Mouse (Mus musculus) thymus, postnatal 0 days (tissue): ENCODE measurements at regions not wholly inside any gene's neighbourhood (a gene's known extent, or its start where the extent isn't known, plus 50 kb on each side); places are given as distances from the start of the nearest gene placed in this dataset.

Experiments
- DNase-seq: peaks from one replicate; pipeline ENCODE4 v3.0.0-alpha.2; 2015; ENCODE audit warnings: low spot score

DNA sequence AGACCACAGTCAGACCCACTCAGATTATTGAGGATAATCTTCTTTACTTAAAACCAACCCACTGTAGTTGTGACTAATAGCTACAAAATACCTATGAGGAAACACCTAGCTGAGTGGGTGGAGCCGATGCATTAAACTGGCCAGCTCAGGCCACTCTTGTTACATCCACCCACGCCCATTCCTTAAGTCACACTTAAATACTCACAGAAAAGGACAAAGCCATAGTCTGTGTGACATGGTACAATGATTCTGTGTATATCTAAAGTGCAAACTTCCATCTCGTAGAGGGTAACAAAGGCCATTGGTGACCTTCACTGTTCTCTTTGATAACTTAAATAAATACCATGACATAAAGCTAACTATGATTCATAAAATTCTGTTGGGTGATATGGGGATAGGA is 103.7 kb upstream of the Arhgap5 start:
- no peak for DNase-seq

DNA sequence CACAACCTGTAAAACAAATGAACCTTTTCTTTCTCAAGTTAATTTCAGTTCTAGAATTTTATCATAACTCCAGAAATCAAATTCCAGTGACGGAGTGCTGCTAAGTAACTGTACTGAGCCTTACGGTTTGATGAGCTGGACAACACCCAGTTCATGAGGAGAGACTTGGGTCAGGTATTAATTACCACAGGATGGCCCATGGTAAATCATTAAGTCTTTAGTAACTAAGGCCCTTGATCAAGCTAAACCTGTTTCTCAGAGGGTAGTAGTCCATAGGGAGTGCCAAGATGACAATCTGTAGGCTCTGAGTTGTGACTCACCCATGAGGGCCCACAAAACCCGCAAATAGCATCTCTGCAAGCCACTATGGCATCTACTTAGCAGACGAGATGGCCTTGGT is 101.1 kb upstream of the Arhgap5 start:
- no peak for DNase-seq

DNA sequence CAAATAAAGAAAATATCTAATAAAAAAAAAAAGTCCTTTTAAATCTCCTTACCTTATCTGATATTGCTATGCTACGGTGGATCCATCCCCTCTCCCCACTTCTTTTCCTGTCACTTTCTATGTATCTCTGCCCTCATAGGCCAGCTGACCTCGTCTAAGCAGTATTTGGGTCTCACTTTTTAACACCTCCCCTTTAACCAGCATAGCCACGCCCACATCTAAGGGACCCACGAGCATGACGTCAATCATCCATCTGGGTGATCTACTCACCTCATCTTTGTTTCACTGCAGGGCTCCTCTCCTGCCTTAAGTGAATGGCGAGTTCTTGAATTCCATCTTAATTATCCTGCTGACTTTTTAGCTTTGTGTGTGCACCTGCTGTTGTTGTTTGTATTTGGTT is 97.4 kb upstream of the Arhgap5 start:
- DNase-seq: no peak

DNA sequence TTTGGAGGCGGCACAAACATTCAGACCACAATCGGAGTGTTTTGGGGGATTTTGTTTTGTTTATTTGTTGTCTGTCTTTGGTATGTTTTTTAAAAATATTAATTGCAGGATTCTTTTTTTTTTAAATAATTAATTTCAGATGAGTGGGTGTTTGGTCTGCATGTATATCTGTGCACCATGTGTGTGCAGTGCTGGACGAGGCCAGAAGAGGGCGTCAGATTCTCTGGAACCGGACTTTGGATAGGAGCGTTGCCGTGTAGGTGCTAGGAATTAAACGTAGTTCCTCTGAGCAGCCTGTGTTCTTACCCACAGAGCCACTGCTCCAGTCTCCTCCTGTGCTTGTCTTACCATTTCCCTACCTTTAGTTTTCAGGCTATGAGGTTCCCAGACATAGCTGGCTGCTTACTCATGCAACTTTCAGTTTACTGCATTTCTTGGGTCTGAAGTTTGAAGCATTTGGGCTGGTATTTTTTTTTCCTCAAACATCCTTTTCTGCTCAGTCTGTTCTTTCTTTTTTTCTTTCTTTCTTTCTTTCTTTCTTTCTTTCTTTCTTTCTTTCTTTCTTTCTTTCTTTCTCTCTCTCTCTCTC is 95.4 kb upstream of the Arhgap5 start:
- DNase-seq: no peak

DNA sequence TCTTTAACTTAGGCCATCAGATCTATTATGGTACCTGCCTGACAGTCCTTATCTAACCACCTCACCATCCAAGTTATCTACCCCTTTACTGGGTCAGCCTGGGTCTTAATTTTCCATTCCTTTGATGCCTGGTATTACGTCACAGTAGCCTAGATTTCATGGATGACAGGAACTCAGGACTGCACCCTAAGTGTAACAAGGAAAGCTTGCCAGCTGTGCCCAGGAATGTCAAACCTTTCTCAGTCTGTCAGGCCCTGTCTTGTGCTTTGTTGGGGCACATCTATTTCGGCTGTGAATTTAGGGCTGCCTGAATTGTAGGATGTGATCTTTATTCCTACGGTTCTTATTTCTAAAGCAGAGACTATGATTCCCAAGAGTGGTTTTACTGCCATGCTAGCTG is 94.6 kb upstream of the Arhgap5 start:
- DNase-seq: no peak

DNA sequence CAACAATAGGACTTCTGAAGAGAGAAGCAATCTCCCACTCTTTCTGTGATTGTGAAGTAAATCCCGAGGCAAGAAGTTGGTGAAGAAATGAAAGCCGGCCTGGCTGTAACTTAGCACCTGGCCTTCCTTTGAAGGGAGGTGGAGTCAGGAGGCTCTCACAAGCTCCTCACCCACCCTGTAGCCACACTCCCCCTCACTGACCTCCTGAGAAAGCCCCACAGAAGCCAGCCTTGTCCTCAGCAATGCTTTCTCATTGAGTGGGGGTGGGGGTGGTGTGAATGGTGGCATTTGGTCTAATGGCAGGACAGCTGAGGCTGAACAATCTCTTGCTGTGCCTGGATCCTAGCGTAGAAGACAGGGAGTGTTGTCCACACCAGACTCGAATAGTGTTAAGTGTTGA is 91.6 kb upstream of the Arhgap5 start:
- no peak for DNase-seq

DNA sequence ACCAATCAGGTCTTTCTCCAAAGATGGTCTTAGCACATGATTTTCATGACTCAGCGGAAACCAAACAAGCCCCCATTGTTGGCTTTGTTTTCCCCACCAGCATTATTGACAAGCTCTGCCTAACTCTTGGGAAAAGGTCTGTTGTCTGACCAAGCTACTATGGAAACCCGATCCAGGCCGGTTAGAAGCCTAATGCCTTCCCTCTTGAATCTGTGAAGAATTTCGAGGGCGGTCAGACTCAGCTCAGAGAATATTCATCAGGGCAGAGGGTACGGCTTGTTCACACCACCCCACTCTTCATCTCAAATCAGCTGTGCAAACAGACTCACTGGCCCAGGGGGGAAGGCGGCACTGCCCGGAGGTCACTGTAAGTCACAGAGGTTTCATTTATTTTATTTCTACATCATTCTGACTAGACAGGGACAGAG is 90.7 kb upstream of the Arhgap5 start:
- no peak for DNase-seq

DNA sequence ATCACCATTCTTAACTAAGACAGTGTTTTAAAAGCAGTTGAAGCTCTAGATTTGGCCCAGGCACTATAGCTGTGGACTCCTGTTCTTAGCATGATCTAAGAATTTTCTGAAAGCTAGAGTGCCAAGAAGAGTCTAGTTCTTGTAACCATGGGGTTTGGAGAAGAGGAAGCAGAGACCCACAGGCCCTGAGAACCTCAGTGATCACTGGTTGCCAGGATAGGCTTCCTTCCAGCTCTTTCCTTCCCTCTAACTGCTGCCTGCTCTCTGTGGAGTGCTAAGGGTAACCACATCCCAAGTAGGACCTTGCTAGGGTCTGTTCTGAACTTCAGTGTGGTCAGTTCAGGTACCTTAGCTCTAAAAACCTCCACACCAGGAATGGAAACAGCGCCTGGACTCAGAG is 81.0 kb upstream of the Arhgap5 start:
- no peak for DNase-seq

DNA sequence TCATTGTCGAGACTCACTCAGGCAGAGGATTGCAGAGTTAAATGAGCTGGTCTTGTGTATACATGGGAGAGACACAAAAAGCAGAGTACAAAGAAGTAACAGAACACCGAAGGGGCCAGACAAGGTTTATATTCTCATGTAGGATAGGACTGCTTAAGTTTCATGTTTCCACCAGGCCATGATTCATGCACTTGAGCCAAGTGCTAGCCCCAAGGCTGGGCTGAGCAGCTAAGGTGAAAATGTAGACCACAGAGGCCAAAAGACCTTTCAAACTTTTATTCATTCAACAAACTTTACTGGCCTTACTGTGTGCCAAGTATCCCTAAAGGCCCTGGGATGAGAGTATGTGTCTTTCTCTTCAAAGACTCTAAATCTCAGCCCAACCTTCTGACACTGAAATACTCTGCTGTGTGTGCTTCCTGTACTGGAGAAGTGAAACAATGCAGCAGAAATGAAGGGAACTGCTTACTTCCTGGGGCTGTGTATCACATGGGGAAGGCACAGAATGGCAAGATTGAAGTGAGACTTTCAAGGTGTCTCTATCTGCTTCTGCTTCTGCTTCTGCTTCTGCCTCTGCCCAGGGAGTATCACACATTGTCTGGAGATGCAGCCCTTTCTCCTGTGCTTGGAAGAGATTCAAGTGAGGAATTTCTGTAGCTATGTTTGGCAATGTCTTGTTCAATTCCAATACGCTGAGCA is 79.3 kb upstream of the Arhgap5 start:
- DNase-seq: no peak

DNA sequence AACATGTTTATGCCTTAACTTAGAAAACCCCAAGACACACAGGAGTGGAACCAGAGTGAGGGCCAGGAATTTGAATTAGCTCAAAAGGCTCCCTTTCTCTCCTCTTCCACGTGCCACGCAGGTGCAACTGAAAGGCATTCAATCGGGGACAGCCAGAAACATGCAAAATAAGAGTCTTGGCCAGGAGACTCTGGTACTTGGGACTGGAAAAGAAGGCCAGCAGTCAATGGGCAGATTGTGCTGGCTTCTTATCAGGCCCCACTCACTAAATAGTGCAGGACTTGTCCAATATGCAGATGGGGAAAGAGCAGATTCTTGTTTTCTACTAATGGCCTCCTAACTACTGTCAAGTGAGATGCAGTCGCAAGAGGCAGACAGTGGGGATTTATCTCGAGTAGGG is 73.8 kb upstream of the Arhgap5 start:
- DNase-seq: no peak

DNA sequence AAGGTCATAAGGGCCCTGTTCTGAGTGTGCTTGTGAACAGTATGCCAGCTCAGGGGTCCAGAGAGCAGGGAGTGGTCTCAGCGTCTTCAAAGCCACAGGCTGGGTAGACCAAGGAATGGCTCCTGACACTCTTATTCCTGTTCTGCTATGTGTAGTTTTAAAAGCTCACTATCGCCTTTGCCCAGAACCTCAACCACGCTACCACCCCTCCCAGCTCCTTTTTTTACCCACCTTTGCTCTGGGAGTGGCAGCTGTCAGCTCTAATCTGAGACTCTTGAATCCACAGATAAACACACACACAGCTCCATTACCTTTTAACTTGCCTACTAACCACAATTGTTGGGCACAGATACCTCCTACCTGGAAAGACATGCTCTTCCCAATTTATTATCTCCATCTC is 71.8 kb upstream of the Arhgap5 start:
- DNase-seq: no peak

DNA sequence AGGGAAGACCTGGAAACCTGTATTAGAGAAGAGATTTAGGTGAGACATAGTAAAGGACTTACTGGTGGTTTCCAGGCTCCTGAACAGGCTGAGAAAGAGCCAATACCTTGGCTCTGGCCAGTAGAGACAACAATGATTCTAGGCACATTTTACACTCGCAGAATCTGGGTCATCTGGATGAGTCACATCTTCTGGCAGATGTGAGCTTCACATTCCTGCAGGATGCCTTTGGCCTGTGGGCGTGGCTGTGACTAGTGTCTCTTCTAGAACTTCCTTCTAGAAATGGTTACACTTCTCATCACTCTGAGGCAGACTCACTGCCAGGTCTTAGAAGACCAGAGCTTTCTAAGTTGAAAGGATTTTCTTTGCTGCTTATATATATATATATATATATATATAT is 69.8 kb upstream of the Arhgap5 start:
- DNase-seq: no peak

DNA sequence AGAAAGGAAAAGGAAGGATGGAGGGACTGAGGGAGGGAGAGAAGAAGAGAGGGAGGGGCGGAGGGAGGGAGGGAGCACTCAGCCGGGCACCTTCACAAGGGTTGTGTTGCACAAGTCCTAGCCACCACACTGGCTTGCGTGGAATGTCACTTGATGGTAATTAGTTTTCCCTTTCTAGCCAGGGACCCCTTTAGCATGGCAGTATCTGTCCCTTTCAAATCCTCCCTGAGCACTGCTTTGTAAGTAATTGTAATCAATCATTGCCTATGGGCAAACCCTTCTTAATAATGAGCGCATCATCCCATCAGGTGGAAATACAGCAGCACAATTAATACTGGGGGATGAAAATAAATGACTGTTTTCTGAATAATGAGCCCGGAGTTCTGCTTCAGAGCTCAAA is 68.5 kb upstream of the Arhgap5 start:
- no peak for DNase-seq

DNA sequence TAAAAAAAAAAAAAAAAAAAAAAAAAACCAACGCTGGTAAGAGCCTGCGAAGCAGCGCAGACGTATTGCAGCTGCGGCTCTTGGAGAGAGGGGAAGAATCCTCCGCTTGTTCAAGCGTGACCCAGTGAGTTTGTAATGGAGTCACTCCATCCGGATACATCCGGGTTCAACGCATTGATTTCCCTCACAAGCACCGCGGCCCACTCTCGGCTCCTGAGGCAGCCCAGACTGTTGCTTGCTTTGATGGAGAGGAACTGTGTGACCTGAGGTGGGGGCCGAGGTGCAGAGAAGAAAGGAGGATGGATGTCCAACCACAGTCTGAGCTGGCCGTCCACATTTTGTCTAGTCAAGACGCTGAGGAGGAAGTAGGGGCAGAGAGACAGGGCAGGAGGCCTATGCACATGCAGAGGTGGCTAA is 68.0 kb upstream of the Arhgap5 start:
- DNase-seq: no peak

DNA sequence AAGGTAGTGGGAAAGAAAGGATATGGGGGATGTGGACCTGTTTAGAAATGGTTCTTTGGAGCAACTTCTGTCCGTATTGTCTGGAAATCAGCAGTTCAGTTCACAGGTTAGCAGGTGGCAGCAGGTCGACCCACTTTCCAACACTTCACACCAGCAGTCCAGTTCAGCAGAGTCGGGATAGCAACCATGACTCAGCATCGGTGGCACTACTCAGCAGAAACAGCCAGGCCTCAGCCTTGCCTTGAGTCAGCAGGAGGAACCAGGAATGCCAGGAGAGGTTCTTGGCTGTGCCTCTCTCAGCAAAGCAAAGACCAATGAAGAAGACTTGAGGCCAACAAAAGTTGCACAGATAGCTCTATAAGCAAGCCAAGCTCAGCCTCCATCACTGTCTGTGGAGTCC is 66.8 kb upstream of the Arhgap5 start:
- DNase-seq: no peak

DNA sequence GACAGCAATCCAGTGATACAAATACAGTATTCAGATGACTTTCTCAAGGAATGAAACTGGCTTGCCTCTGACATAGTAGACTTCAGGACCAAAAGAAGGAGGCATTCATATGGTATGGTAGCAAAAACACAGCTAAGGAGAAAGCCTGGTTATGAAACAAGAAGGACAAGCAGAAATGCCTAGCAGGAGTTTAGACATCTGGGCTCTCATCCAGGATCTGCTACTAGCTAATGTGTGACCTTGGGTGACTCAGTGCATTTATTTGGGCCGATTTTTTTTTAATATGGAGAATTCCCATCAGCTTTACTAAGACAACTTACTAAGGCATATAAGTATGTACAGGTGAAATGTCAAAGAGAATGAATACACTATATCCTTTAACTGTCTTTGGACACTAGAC is 64.5 kb upstream of the Arhgap5 start:
- DNase-seq: no peak

DNA sequence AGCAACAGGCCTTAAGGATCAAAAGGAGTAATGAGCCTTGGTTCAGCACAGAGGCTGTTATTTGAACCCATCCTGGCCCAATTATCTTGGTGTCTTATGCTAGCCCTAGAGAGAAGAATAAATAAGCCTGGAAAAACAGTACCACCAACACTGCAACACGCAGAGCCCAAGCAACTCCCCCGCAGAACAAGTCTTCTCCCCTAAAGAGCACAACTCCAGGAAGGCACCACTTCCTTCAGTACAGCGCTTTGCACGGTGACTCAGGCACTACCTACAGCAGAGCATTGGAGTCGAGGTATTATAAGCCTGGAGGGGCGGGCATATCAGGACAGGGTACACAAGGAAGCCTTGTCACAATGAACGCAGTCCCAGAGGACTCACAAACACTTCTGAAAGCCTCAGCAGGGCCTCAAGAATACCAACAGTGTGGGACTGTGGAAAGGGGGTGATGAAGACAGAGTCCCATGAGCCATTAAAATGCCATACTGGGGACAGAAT is 62.9 kb upstream of the Arhgap5 start:
- no peak for DNase-seq

DNA sequence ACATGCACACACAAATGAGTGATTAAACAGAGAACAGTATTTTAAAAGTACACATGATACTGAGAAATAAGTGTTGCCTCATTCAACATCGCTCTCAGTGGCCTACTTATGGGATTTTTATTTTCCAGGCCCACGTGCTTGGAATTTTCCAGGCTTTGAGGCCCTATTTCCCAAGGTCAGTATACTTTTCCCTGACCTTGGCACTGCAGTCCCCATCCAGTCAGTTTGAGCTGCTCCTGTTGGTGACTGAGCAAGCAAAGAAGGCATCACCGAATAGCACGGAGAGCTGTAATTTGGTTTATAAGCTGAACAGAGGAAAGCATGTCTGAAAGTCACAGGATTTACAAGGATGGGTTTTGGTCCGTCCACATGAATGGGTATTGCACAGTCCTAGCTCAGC is 61.4 kb upstream of the Arhgap5 start:
- no peak for DNase-seq

DNA sequence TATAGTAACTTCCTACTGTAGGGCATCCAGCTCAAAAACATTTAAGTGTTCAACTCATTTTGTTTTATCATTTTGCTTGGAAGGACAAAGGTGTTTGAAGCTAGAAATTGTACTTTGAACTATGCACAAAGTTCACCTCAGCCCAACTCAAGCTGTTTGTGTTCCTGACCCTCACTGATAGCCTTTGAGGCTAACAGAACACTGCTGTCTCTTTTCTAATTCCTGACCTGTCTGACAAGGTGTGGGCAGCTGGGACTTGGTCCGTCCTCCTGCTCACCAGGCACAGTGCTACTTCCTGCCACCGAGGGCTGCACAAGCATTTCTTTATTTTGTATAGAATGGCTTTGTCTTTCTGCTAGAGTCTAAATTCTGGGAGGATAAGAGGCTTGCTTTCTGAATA is 58.0 kb upstream of the Arhgap5 start:
- DNase-seq: no peak

DNA sequence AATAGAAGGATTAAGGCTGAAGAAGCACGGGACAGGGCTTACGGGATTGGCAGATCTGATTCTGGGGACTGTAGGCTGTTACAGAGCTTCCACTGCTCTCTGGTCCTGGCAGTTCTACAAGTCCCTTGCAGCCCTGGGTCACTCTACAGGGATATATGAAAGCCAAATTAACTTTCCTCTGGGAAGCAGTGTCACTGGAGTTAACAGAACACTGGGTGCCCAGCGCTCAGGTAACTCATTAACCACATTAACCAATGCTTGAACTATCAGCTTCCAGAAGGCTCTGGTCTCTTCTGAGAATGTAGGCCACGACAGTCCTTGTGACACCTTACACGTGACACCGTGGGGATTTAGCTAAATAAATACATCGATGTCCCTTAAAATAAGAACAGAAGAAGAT is 57.3 kb upstream of the Arhgap5 start:
- DNase-seq: no peak

DNA sequence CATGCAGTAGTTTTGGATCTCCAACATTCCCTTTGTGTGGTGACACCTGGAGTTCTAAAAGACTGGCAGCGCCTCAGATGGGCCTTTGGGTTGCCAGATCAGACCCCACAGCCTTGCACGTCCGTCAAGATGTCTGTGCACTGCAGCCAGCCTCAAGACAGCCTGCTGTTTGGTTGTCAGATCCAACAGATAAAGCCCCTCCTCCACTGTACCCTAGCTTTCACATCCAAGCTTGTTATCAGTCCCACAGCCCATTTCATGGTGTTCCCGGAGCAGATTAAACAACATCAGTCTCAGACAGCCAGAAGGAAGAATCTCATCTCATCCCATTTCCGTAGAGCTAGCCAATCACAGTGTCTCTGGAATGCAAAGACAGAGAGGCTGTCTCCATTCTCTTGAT is 56.3 kb upstream of the Arhgap5 start:
- no peak for DNase-seq

DNA sequence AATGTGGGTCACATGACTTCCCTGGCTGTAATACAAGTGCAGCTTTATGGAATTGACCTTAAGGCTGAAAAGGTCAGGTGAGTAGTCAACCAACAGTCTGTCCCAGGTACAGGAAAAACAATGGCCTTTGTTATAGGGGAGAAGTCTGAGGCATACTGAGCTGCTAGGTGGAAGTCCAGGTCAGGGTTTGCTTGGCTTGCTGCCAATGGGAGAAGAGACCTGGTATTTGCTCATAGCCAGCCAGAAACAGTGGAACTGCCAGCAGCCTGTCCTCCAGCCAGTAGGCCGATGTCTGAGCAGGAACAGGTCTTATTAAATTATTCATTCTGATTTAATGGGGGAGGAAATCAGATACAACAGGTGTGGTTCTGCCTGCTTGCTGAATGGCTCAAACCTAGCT is 55.6 kb upstream of the Arhgap5 start:
- no peak for DNase-seq

DNA sequence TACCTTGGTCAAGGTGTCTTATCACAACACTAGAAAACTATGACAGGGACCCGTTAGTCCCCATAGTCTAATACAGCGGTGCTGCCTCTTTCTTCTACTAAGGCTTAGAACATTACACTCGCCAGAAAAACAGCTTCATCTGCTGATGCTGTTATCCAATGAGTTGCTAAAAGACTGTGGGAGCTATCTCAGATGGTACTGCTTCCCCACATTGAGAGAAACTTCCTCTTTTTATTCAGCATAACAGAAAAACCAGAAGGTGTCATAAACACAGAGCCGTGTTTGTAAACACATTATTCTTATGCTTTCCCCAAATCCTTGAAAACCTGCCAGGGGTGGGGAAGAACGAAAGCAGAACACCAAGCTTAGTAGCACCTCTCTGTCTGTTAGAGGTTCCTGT is 49.9 kb upstream of the Arhgap5 start:
- no peak for DNase-seq
